ENCODE assay signal across 16 mouse cellular contexts in the genomic region with DNA sequence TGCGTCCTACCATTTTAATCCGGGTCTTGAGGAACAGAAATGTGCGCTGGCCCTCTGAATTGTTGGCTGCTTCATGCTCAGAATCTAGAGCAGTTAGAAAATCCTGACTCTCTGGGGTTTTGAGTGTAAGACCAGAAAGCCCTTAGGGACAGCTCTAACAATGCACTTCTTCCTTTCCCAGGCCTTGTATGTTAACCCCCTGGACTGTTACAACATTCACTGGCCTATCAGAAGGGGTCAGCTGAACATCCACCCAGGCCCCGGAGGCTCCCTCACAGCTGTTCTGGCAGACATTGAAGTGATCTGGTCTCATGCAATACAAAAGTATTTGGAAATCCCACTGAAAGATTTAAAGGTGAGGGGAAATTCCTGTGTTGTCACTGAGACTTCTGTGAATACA. TPM values are rescaled to one million over a fixed set of nuclear protein-coding genes. Genes with fewer than 3 reads are reported as not detected.
"Had no signal": no experiment of that assay in that cellular context is flagged by ENCODE, and none has a peak within 500 bp of the region (broad histone marks: within the 10 kb centered on the region; RNA-seq: fewer than 3 reads in every experiment).

No protein-coding gene starts in this region.

- DNase-seq: cerebellum, adult 2 months; cerebellum, adult 8-10 months; cerebellum, adult 9-10 months; cerebellum, adult 9-11 months; cerebellum, postnatal 10 days; cerebellum, postnatal 14 days; cerebellum, postnatal 25 days; cerebellum, postnatal 36 days; embryo, embryonic 11 days; forebrain, postnatal 0 days; gastrocnemius, adult 2 months; gastrocnemius, postnatal 10 days; gastrocnemius, postnatal 14 days; gastrocnemius, postnatal 25 days; gastrocnemius, postnatal 36 days had no signal

RNA-seq across cellular contexts. Expression of a gene that starts 22.6 kb away (rescaled TPM):
- total RNA-seq: gastrocnemius, adult 2 months; gastrocnemius, postnatal 36 days; heart, adult 2 months had no signal
